Mouse (Mus musculus) heart, embryonic 14.5 days (tissue): ENCODE measurements around the gene Inpp5e. TPM values are rescaled to one million over a fixed set of nuclear protein-coding genes. Genes with fewer than 3 reads are reported as not detected.

Experiments used
- ATAC-seq: fragments of 200-750 bp; cut with Nextera tagmentation; 2 replicates; pipeline ENCODE4 v1.8.0; 2017; ENCODE audit warnings: low read depth, moderate TSS enrichment; ENCODE audit not compliant: insufficient number of reproducible peaks, insufficient read depth, low FRiP score
- H3K27ac ChIP-seq, 2 experiments: fragments of 200-500 bp in 1 of 2; fragments of 300-500 bp in 1 of 2; sonication (generic) in 1 of 2; replicated peaks in 1 of 2; 2 replicates each; pipeline ENCODE4 v1.5.1; 2012 to 2014; ENCODE audit warnings: low read depth in 2 of 2, low read length in 2 of 2, control low read depth in 1 of 2, mild to moderate bottlenecking in 1 of 2, mixed read lengths in 1 of 2; ENCODE audit not compliant: control insufficient read depth in 1 of 2, insufficient read depth in 1 of 2
- H3K27me3 ChIP-seq: fragments of 300-500 bp; sonication (generic); 2 replicates; pipeline ENCODE4 v1.6.1; 2014; ENCODE audit warnings: mild to moderate bottlenecking, low read length, control low read depth; ENCODE audit not compliant: control insufficient read depth, insufficient read depth
- H3K36me3 ChIP-seq: fragments of 300-500 bp; sonication (generic); 2 replicates; pipeline ENCODE4 v1.6.1; 2014; ENCODE audit warnings: mild to moderate bottlenecking, control low read depth, low read length, mixed read lengths; ENCODE audit not compliant: control insufficient read depth, insufficient read depth
- H3K4me1 ChIP-seq, 2 experiments: fragments of 200-500 bp in 1 of 2; fragments of 300-500 bp in 1 of 2; sonication (generic) in 1 of 2; 2 replicates each; pipeline ENCODE4 v1.6.1; 2012 to 2014; ENCODE audit warnings: low read length in 2 of 2, control low read depth in 1 of 2, mixed read lengths in 1 of 2; ENCODE audit not compliant: control insufficient read depth in 2 of 2, insufficient read depth in 2 of 2
- H3K4me2 ChIP-seq: fragments of 300-500 bp; sonication (generic); 2 replicates; pipeline ENCODE4 v1.6.1; 2014; ENCODE audit warnings: mild to moderate bottlenecking, low read length
- H3K4me3 ChIP-seq, 2 experiments: fragments of 200-500 bp in 1 of 2; fragments of 300-500 bp in 1 of 2; sonication (generic) in 1 of 2; 2 replicates each; pipeline ENCODE4 v1.5.1; 2012 to 2014; ENCODE audit warnings: low read length in 2 of 2, mild to moderate bottlenecking in 2 of 2, control low read depth in 1 of 2, low read depth in 1 of 2, moderate library complexity in 1 of 2; ENCODE audit not compliant: control insufficient read depth in 1 of 2, insufficient read depth in 1 of 2
- H3K9ac ChIP-seq: fragments of 300-500 bp; sonication (generic); 2 replicates; pipeline ENCODE4 v1.6.1; 2014; ENCODE audit warnings: mild to moderate bottlenecking, low read length
- H3K9me3 ChIP-seq: fragments of 300-500 bp; sonication (generic); 2 replicates; pipeline ENCODE4 v1.6.1; 2016; ENCODE audit warnings: low read length, control low read depth; ENCODE audit not compliant: control insufficient read depth
- WGBS: fragments of 180-500 bp; shearing (Covaris S2); extraction: QIAGEN DNeasy Blood & Tissue Kit; methylation state at CpG from one replicate; pipeline ENCODE4 v1.1.7; 2014; 5-methylcytosine and 5-hydroxymethylcytosine counted together
- polyA plus RNA-seq: library from polyadenylated mRNA; unstranded; fragments of >200 nt; fragmentation: Nextera tagmentation; extraction: Ambion mirVana; gene quantifications from 2 replicates; pipeline ENCODE4 v1.2.1, GENCODE M21; 2014

The Inpp5e gene
- polyA plus RNA-seq, 1 experiment from 2014 or later: 16.7 TPM

- ATAC-seq: no peak
- no peaks in the 10 kb centered on the region for H3K27me3 ChIP-seq
- H3K36me3 ChIP-seq: peaks cover 22% of the 10 kb centered on the region
- no peak overlapping the region for H3K27ac ChIP-seq
- 90% methylated on average over 11 of the region's 11 CpGs for WGBS
- H3K9ac ChIP-seq: peak overlapping the region; percentile 96; the same call in 1 of the 2 replicates
- peaks cover 14 to 15% of the 10 kb centered on the region in 2 experiments for H3K4me1 ChIP-seq
- H3K4me2 ChIP-seq: peak overlapping the region; percentile 93
- peak overlapping the region in 1 of 2 experiments; percentile 89; a peak in 2 of 4 replicates for H3K4me3 ChIP-seq
- H3K9me3 ChIP-seq: no peaks in the 10 kb centered on the region
These were observed 55.7 kb downstream of the Inpp5e start for GRCm38 (mm10) chr2:26353066-26353980.

DNA sequence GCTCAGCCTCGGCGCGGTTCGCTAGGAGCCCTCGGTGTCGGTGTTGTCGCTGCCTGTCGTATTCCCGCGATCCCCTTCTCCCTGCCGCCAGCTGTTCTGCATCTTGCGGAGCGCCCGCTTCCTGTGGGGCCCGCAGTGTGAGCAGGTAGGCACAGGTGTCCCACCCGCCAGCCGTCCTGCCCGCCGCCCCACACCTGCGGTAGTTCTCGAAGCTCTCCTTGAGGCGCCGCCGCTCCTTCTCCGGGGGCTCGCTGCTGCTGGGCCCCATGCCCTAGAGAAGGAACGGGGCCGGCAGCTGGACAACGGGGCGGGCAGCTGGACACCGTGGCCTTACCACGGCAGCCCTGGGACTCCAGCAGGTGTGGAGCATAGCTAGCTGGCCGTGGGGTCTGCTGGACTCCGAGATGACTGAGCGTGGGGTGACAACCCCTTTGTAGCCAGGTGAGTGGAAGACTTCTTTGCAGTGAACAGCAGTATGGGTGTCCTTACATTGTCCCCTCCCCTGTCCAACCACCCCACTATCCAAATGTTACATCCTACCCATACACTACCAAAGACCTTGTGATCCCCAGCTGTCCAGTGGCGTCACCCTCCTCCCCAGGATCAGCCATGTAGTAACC, 56.6 kb downstream of the Inpp5e start:
- peak overlapping the region; percentile 93 for H3K4me2 ChIP-seq
- H3K9me3 ChIP-seq: no peaks in the 10 kb centered on the region
- H3K4me1 ChIP-seq: peaks cover 14 to 15% of the 10 kb centered on the region in 2 experiments
- H3K36me3 ChIP-seq: peaks cover 31% of the 10 kb centered on the region
- no peak for ATAC-seq
- 3% methylated on average over 36 of the region's 36 CpGs for WGBS
- H3K9ac ChIP-seq: peak overlapping the region; percentile 96
- H3K4me3 ChIP-seq: peak overlapping the region; percentile 89 to 93
- no peaks in the 10 kb centered on the region for H3K27me3 ChIP-seq
- no peak overlapping the region for H3K27ac ChIP-seq

DNA sequence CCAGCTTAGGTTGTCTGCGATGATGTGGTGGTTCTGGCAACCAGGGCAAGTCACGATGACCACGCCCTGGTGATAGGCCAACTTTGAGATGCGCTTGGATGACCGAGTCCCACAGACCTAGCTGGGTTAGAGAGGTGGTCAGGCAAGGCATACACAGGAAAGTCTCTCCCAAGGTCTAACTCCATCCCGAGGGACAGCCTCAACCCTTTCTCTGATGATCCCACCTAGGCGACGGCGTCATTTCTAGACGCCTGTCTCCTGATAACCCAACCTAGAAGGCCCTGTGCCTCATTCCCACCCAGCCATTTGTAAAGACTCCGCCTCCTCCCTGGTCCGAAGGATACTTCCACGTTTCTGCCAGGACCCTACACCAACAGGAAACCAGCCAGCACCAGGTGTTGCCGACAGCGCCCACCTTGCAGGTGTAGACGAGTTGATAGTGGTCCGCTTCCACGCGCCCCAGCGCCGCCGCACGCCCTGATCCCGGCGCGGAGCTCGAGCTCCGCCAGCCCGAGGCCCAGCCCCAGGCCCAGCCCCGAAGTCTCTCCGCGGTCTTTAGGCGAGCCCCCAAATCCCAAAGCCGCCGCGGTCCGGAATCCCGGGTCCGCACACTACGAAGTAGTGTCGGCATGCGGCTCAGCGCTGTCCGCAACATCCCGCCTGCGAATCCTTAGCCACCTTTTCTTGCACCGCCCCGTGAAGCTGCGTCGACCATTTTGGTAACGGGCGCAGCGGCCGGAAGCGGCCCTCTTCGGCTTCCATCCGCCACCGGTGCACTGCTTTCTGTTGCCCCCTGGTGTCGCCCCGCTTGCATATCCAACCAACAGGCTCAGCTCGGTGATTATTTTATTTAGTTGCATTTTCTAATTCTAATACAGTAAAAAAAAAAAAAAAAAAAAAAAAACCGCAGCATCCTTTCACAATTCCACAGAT, 57.4 kb downstream of the Inpp5e start, which contains the start of gene Dnlz:
TSS of gene Dnlz (minus strand) at position 753 of the 933 bp plus-strand sequence.
- peak within 1 kb of the TSS; percentile 93 for H3K4me2 ChIP-seq
- peaks cover 14 to 15% of the 10 kb centered on the region in 2 experiments for H3K4me1 ChIP-seq
- H3K9ac ChIP-seq: peak within 1 kb of the TSS; percentile 96
- H3K4me3 ChIP-seq: peak within 1 kb of the TSS; percentile 89 to 93
- WGBS: 3% methylated on average over 62 of the region's 62 CpGs
- peak within 1 kb of the TSS; percentile 62 to 80 for H3K27ac ChIP-seq
- H3K9me3 ChIP-seq: no peaks in the 10 kb centered on the region
- peaks cover 39% of the 10 kb centered on the region for H3K36me3 ChIP-seq
- H3K27me3 ChIP-seq: no peaks in the 10 kb centered on the region
- ATAC-seq: peak; percentile 46; the same call in 1 of the 2 replicates

DNA sequence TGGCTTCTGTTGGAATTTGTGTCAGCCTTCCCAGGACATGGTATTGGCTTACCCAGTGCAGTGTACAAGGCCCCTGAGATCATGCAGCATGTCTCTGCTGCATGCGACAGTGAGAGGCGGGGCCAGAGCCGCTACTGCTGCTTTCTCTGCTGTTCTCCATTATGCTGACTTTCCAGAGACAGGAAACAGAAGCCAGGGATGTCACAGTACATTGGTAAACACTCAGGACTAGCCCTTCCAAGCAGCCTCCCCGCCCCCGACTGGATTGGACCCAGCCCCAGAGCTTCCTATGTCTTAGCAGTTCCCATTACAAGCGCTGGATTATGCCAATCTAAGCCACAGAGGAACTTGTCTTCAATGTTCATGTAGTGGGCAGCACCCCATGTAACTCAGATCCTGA, 60.8 kb downstream of the Inpp5e start:
- Histone ChIP-seq H3K36me3 (peaks cover 70% of the 10 kb centered on the region), H3K9ac (no peak overlapping the region), H3K9me3 (no peaks in the 10 kb centered on the region), H3K4me3 (no peak overlapping the region), H3K4me2 (no peak overlapping the region), H3K27ac (peak overlapping the region; percentile 49 to 64; a peak in 3 of 4 replicates), H3K4me1 (peaks cover 17 to 18% of the 10 kb centered on the region in 2 experiments), H3K27me3 (no peaks in the 10 kb centered on the region)
- 46% methylated on average over 6 of the region's 6 CpGs for WGBS
- ATAC-seq: no peak

Other genes starting within 250 kb of the Inpp5e start
- 0.09 TPM in 1 of 2 replicates, not detected in the other for gene Lhx3, start 200.9 kb downstream of the Inpp5e start, polyA plus RNA-seq
- 10.4 and 11.8 TPM in 2 replicates for gene Qsox2, start 171.7 kb downstream of the Inpp5e start, polyA plus RNA-seq
- gene Ccdc187, start 114.6 kb downstream of the Inpp5e start, polyA plus RNA-seq: 0.16 and 0.24 TPM in 2 replicates
- gene Gpsm1, start 93.7 kb downstream of the Inpp5e start, polyA plus RNA-seq: 36.5 and 36.9 TPM in 2 replicates
- 27.5 and 30.8 TPM in 2 replicates for gene Dnlz, start 57.1 kb downstream of the Inpp5e start, polyA plus RNA-seq
- gene Card9, start 48.3 kb downstream of the Inpp5e start, polyA plus RNA-seq: 0.57 and 0.61 TPM in 2 replicates
- 15.8 and 18.3 TPM in 2 replicates for gene Snapc4, start 28.6 kb downstream of the Inpp5e start, polyA plus RNA-seq
- 67.7 and 75.6 TPM in 2 replicates for gene Entr1, start 19.9 kb downstream of the Inpp5e start, polyA plus RNA-seq
- gene Pmpca, start 19.9 kb downstream of the Inpp5e start, polyA plus RNA-seq: 108 and 111 TPM in 2 replicates
- gene Sec16a, start 36.0 kb upstream of the Inpp5e start, polyA plus RNA-seq: 19.4 TPM in 2 replicates
- gene Notch1, start 107.5 kb upstream of the Inpp5e start, polyA plus RNA-seq: 21.2 and 21.6 TPM in 2 replicates
- gene Egfl7, start 170.8 kb upstream of the Inpp5e start, polyA plus RNA-seq: 161 and 177 TPM in 2 replicates
- not detected in 2 replicates for gene Gm20532, start 177.4 kb upstream of the Inpp5e start, polyA plus RNA-seq
- gene Agpat2, start 195.2 kb upstream of the Inpp5e start, polyA plus RNA-seq: 24.0 and 24.7 TPM in 2 replicates
- 13.3 and 15.2 TPM in 2 replicates for gene Fam69b, start 219.3 kb upstream of the Inpp5e start, polyA plus RNA-seq